8 mouse cellular contexts compared by ENCODE assay signal in genomic region chr9:87254903-87255695, GRCm38 (mm10). TPM values are rescaled to one million over a fixed set of nuclear protein-coding genes. Genes with fewer than 3 reads are reported as not detected.
DNase-seq lines count a peak whose midpoint lies in the region; ATAC-seq and TF ChIP-seq lines count a peak whose summit lies in the region.

Cep162 (minus strand) TSS chr9:87255536.

- WGBS in hindbrain, postnatal 0 days, result under 1% methylated on average over 41 of the region's 41 CpGs

- H3K4me3 ChIP-seq in gastrocnemius, adult 2 months, result peak within 1 kb of the TSS; percentile 92
- peak within 1 kb of the TSS; percentile 83 for H3K4me3 ChIP-seq in hindbrain, postnatal 0 days (ENCODE audit: low read length)
- H3K4me3 ChIP-seq in left cerebral cortex, adult 2 months, result peak within 1 kb of the TSS; percentile 67

- H3K36me3 ChIP-seq in hindbrain, postnatal 0 days (ENCODE audit: insufficient read depth, low read length), result no peaks in the 10 kb centered on the region

- H3K9ac ChIP-seq in hindbrain, postnatal 0 days (replicated peaks; ENCODE audit: low read length), result peak within 1 kb of the TSS; percentile 61

- H3K9me3 ChIP-seq in hindbrain, postnatal 0 days (ENCODE audit: low read length), result no peaks in the 10 kb centered on the region

- H3K27me3 ChIP-seq in hindbrain, postnatal 0 days (ENCODE audit: insufficient read depth, low read length), result no peaks in the 10 kb centered on the region

- peak within 1 kb of the TSS; percentile 91 for H3K27ac ChIP-seq in gastrocnemius, adult 2 months
- H3K27ac ChIP-seq in hindbrain, postnatal 0 days, result peak within 1 kb of the TSS; percentile 72
- H3K27ac ChIP-seq in left cerebral cortex, adult 2 months, result peak within 1 kb of the TSS; percentile 99

- no peak for TF ChIP-seq CTCF in gastrocnemius, adult 2 months (IDR thresholded peaks at IDR 0.05)
- TF ChIP-seq CTCF in hindbrain, postnatal 0 days (IDR thresholded peaks at IDR 0.05; ENCODE audit: low read depth), result no peak
- TF ChIP-seq CTCF in left cerebral cortex, adult 2 months (IDR thresholded peaks at IDR 0.05), result no peak

- H3K4me2 ChIP-seq in hindbrain, postnatal 0 days (ENCODE audit: low read depth, low read length), result peak within 1 kb of the TSS; percentile 74

- H3K4me1 ChIP-seq in hindbrain, postnatal 0 days (ENCODE audit: insufficient read depth, low read length), result no peaks in the 10 kb centered on the region

- peak; percentile 95 for DNase-seq in ZHBTc4 (ENCODE audit: low read depth, low spot score)
- DNase-seq in gastrocnemius, adult 2 months, result peak; percentile 91
- peak; percentile 95 for DNase-seq in hindbrain, postnatal 0 days (ENCODE audit: low spot score)
- peak; percentile 88 for DNase-seq in left cerebral cortex, adult 2 months (ENCODE audit: extremely low spot score in 1 of 2, low spot score in 2 of 2)
- DNase-seq in right cerebral cortex, adult 2 months (ENCODE audit: low spot score in 2 of 2), result peak; percentile 90 to 96
- peak; percentile 84 for DNase-seq in urinary bladder, postnatal 14 days (ENCODE audit: low spot score)

- intact Hi-C loops in gastrocnemius, adult 2 months (cut with DNase I), result loop anchor here (2.0 kb wide), 1 partner anchor 232 kb away; the partner anchor contains the start of gene Cyb5r4
- intact Hi-C loops in left cerebral cortex, adult 2 months (cut with DNase I), result no loop called here

- peak; percentile 99 for ATAC-seq in common myeloid progenitor, adult 5-6 weeks (replicated peaks; ENCODE audit: low read depth, poor library complexity, severe bottlenecking)
- ATAC-seq in hindbrain, postnatal 0 days, result peak; percentile 99
- peak; percentile 96 for ATAC-seq in megakaryocyte, adult 5-6 weeks (ENCODE audit: poor library complexity, severe bottlenecking)

RNA-seq across cellular contexts. Expression of gene Cep162, which starts in this region (rescaled TPM):
- total RNA-seq in common myeloid progenitor, adult 5-6 weeks (2017), result 17.1 and 18.3 TPM in 2 replicates
- total RNA-seq in gastrocnemius, adult 2 months (2021), result 1 to 10 TPM; 1.6 to 2.6 TPM
- 4.5 and 5.4 TPM in 2 replicates for total RNA-seq in hindbrain, postnatal 0 days (2014; rRNA removed)
- 4.0 and 4.5 TPM in 2 replicates for polyA plus RNA-seq in hindbrain, postnatal 0 days (2015; fragmentation: Nextera tagmentation; extraction: Ambion mirVana)
- total RNA-seq in left cerebral cortex, adult 2 months (2021), result 10 to 100 TPM; 10.0 to 10.1 TPM
- total RNA-seq in megakaryocyte, adult 5-6 weeks (2015), result 7.0 and 8.8 TPM in 2 replicates
- 9.3 and 11.5 TPM in 2 replicates for total RNA-seq in megakaryocyte, adult 5-6 weeks (2017)

Comparison
In these comparisons a context has a peak if more than half of its experiments do, and no peak if none do; other contexts are left out.
1. Peak in every context shown above with its lines: DNase-seq, ATAC-seq, H3K4me3 ChIP-seq and H3K27ac ChIP-seq.